In genomic region chr16:95839512-95840253, GRCm38 (mm10) we compare ENCODE assay signal across 25 mouse cellular contexts.
DNase-seq lines count a peak whose midpoint lies in the region; ATAC-seq and TF ChIP-seq lines count a peak whose summit lies in the region.
"Had no signal": no experiment of that assay in that cellular context is flagged by ENCODE, and none has a peak within 500 bp of the region (broad histone marks: within the 10 kb centered on the region; RNA-seq: fewer than 3 reads in every experiment).

No protein-coding gene starts in this region.

- no peaks in the 10 kb centered on the region for H3K36me3 ChIP-seq in heart, embryonic 11.5 days (ENCODE audit: control insufficient read depth, insufficient read depth, low read length)
- H3K36me3 ChIP-seq in thymus, adult 2 months (ENCODE audit: control insufficient read depth, insufficient read depth, low read length): no peaks in the 10 kb centered on the region
- H3K36me3 ChIP-seq in limb, embryonic 10.5 days: peaks cover 5% of the 10 kb centered on the region; the same call in 1 of the 2 replicates
- H3K36me3 ChIP-seq in hindbrain, embryonic 11.5 days (ENCODE audit: control insufficient read depth, insufficient read depth, low read length): no peaks in the 10 kb centered on the region
- H3K36me3 ChIP-seq: forebrain, embryonic 10.5 days; hindbrain, embryonic 15.5 days; intestine, embryonic 15.5 days; limb, embryonic 12.5 days; lung, embryonic 15.5 days; midbrain, embryonic 10.5 days had no signal

- no peaks in the 10 kb centered on the region for H3K9me3 ChIP-seq in heart, embryonic 11.5 days (replicated peaks; ENCODE audit: control insufficient read depth, low read length)
- H3K9me3 ChIP-seq in limb, embryonic 10.5 days (replicated peaks): no peaks in the 10 kb centered on the region; the same call in 1 of the 2 replicates
- no peaks in the 10 kb centered on the region for H3K9me3 ChIP-seq in hindbrain, embryonic 11.5 days (ENCODE audit: control insufficient read depth, low read length)
- H3K9me3 ChIP-seq: forebrain, embryonic 10.5 days; hindbrain, embryonic 15.5 days; intestine, embryonic 15.5 days; lung, embryonic 15.5 days; midbrain, embryonic 10.5 days had no signal

- TF ChIP-seq CTCF in thymus, adult 2 months (IDR thresholded peaks at IDR 0.05; ENCODE audit: borderline replicate concordance, control insufficient read depth, extremely low read depth, insufficient read depth, low read length, poor library complexity): no peak

- H3K4me1 ChIP-seq in heart, embryonic 11.5 days (ENCODE audit: control insufficient read depth, insufficient read depth, low read length): peaks cover 5% of the 10 kb centered on the region
- H3K4me1 ChIP-seq in thymus, adult 2 months (replicated peaks; ENCODE audit: control insufficient read depth, insufficient read depth, low read length): peaks cover 22% of the 10 kb centered on the region
- H3K4me1 ChIP-seq in limb, embryonic 10.5 days: peaks cover 25% of the 10 kb centered on the region
- no peaks in the 10 kb centered on the region for H3K4me1 ChIP-seq in hindbrain, embryonic 11.5 days (replicated peaks; ENCODE audit: control insufficient read depth, insufficient read depth, low read length)
- H3K4me1 ChIP-seq: midbrain, embryonic 10.5 days had no signal

- H3K4me2 ChIP-seq in heart, embryonic 11.5 days: no peak overlapping the region
- H3K4me2 ChIP-seq in hindbrain, embryonic 11.5 days (replicated peaks; ENCODE audit: low read depth, low read length): no peak overlapping the region
- H3K4me2 ChIP-seq: hindbrain, embryonic 15.5 days; intestine, embryonic 15.5 days; limb, embryonic 12.5 days; lung, embryonic 15.5 days had no signal

- 82% methylated on average over 5 of the region's 5 CpGs for WGBS in heart, embryonic 11.5 days (ENCODE audit: insufficient replicate concordance)
- WGBS in thymus, adult 2 months: 36% methylated on average over 5 of the region's 5 CpGs
- 87% methylated on average over 5 of the region's 5 CpGs for WGBS in limb, embryonic 10.5 days
- 86% methylated on average over 5 of the region's 5 CpGs for WGBS in hindbrain, embryonic 11.5 days

- ATAC-seq in heart, embryonic 11.5 days (replicated peaks; ENCODE audit: insufficient number of reproducible peaks, low FRiP score, low TSS enrichment): no peak
- peak; percentile 55 for ATAC-seq in neutrophil, adult 5-6 weeks (ENCODE audit: extremely low read depth, insufficient number of reproducible peaks, low FRiP score, poor library complexity, severe bottlenecking)
- ATAC-seq in hindbrain, embryonic 11.5 days (ENCODE audit: low FRiP score): no peak
- ATAC-seq: forebrain, embryonic 16.5 days; intestine, embryonic 15.5 days; midbrain, embryonic 16.5 days had no signal

- H3K4me3 ChIP-seq in heart, embryonic 11.5 days (ENCODE audit: low read depth, low read length): no peak overlapping the region
- H3K4me3 ChIP-seq in thymus, adult 2 months (ENCODE audit: control insufficient read depth, insufficient read depth, low read length): no peak overlapping the region
- H3K4me3 ChIP-seq in limb, embryonic 10.5 days: no peak overlapping the region
- no peak overlapping the region for H3K4me3 ChIP-seq in hindbrain, embryonic 11.5 days (ENCODE audit: low read depth, low read length)
- H3K4me3 ChIP-seq: forebrain, embryonic 10.5 days; hindbrain, embryonic 15.5 days; intestine, embryonic 15.5 days; limb, embryonic 12.5 days; lung, embryonic 15.5 days; midbrain, embryonic 10.5 days had no signal

- H3K9ac ChIP-seq in heart, embryonic 11.5 days (ENCODE audit: low read depth, low read length): no peak overlapping the region
- no peak overlapping the region for H3K9ac ChIP-seq in hindbrain, embryonic 11.5 days (ENCODE audit: low read depth, low read length)
- H3K9ac ChIP-seq: hindbrain, embryonic 15.5 days; intestine, embryonic 15.5 days; limb, embryonic 12.5 days; liver, embryonic 14.5 days; lung, embryonic 15.5 days had no signal

- H3K27me3 ChIP-seq in heart, embryonic 11.5 days (ENCODE audit: control insufficient read depth, insufficient read depth, low read length): no peaks in the 10 kb centered on the region
- no peaks in the 10 kb centered on the region for H3K27me3 ChIP-seq in thymus, adult 2 months (ENCODE audit: control insufficient read depth, insufficient read depth, low read length)
- H3K27me3 ChIP-seq in limb, embryonic 10.5 days (ENCODE audit: low read depth, poor library complexity, severe bottlenecking): no peaks in the 10 kb centered on the region
- no peaks in the 10 kb centered on the region for H3K27me3 ChIP-seq in hindbrain, embryonic 11.5 days (ENCODE audit: control insufficient read depth, insufficient read depth, low read length)
- H3K27me3 ChIP-seq: hindbrain, embryonic 15.5 days; intestine, embryonic 15.5 days; limb, embryonic 12.5 days; lung, embryonic 15.5 days had no signal

- intact Hi-C loops in left cerebral cortex, postnatal 4 days (cut with DNase I): no loop called here

- H3K27ac ChIP-seq in heart, embryonic 11.5 days (ENCODE audit: low read depth, low read length): no peak overlapping the region
- peak overlapping the region; percentile 18; the same call in 1 of the 2 replicates for H3K27ac ChIP-seq in thymus, adult 2 months (ENCODE audit: control insufficient read depth, insufficient read depth, low read length)
- peak overlapping the region; percentile 59 for H3K27ac ChIP-seq in limb, embryonic 10.5 days
- H3K27ac ChIP-seq in hindbrain, embryonic 11.5 days (ENCODE audit: low read depth, low read length): no peak overlapping the region
- H3K27ac ChIP-seq: forebrain, embryonic 10.5 days; hindbrain, embryonic 15.5 days; intestine, embryonic 15.5 days; limb, embryonic 12.5 days; liver, embryonic 14.5 days; lung, embryonic 15.5 days; midbrain, embryonic 10.5 days had no signal

- TF ChIP-seq POLR2A in thymus, adult 2 months (IDR thresholded peaks at IDR 0.05; ENCODE audit: control insufficient read depth, extremely low read depth, insufficient read depth, low read length, poor library complexity): no peak

- peak; percentile 96 for DNase-seq in heart, adult 11 months
- DNase-seq in thymus, adult 2 months: peak; percentile 48
- DNase-seq in thymus, postnatal 10 days (ENCODE audit: low spot score in 2 of 2): no peak
- no peak for DNase-seq in limb, embryonic 10.5 days (ENCODE audit: low spot score)
- no peak for DNase-seq in hindbrain, embryonic 11.5 days (ENCODE audit: low spot score)
- no peak for DNase-seq in left cerebral cortex, postnatal 4 days
- DNase-seq: adrenal gland, postnatal 25 days; cerebellum, postnatal 10 days; gastrocnemius, postnatal 10 days; heart, postnatal 36 days; kidney, adult 8-10 months; kidney, postnatal 10 days; lung, postnatal 36 days; right cerebral cortex, postnatal 14 days had no signal

Comparison
In these comparisons a context has a peak if more than half of its experiments do, and no peak if none do; other contexts are left out.
1. DNase-seq: peak in heart, adult 11 months (single experiment) and thymus, adult 2 months (single experiment); none in thymus, postnatal 10 days (0 of 2), limb, embryonic 10.5 days (single experiment), hindbrain, embryonic 11.5 days (single experiment) and left cerebral cortex, postnatal 4 days (single experiment).
2. H3K27ac ChIP-seq: peak in thymus, adult 2 months (single experiment) and limb, embryonic 10.5 days (single experiment); none in heart, embryonic 11.5 days (single experiment) and hindbrain, embryonic 11.5 days (single experiment).